Mouse (Mus musculus): ENCODE data around the gene Tmem139.

GRCm38 (mm10) chr6:42295549-42296094 lies 33.9 kb downstream of the Tmem139 start:
- TF ChIP-seq CTCF (IDR thresholded peaks at IDR 0.05; ENCODE audit: insufficient read depth, low read length) (no peak), POLR2A (IDR thresholded peaks at IDR 0.05; ENCODE audit: borderline replicate concordance, extremely low read depth, low read depth, low read length) (no peak)

Data from lung, adult 2 months (tissue).